Mouse (Mus musculus) layer of hippocampus, adult 2 months (tissue): ENCODE measurements around the gene Mthfsd. TPM values are rescaled to one million over a fixed set of nuclear protein-coding genes. Genes with fewer than 3 reads are reported as not detected.

Experiments
- DNase-seq, 2 experiments: peaks; one replicate each; pipeline ENCODE4 v3.0.0; 2022; ENCODE audit warnings: low spot score in 2 of 2
- H3K27ac ChIP-seq: fragments of 200-600 bp; 2 replicates; pipeline ENCODE4 v1.8.1; 2022
- H3K4me3 ChIP-seq: fragments of 200-600 bp; 2 replicates; pipeline ENCODE4 v1.8.1; 2022; ENCODE audit warnings: mild to moderate bottlenecking
- CTCF ChIP-seq: fragments of 200-600 bp; conservative IDR thresholded peaks from 2 replicates; pipeline ENCODE4 v1.8.1; 2022; ENCODE audit warnings: antibody characterized with exemption, mild to moderate bottlenecking, moderate library complexity
- total RNA-seq, 2 experiments: library from RNA; stranded (reverse); gene quantifications; 2 replicates each; pipeline ENCODE4 v1.2.3; 2021

The Mthfsd gene
- total RNA-seq, 2 experiments from 2014 or later: 38.8 to 46.1 TPM

GRCm38 (mm10) chr8:121128531-121129264 is 20.5 kb upstream of the Mthfsd start:
- Histone ChIP-seq H3K27ac (no peak overlapping the region), H3K4me3 (no peak overlapping the region)
- no peak for TF ChIP-seq CTCF
- DNase-seq: no peak

DNA sequence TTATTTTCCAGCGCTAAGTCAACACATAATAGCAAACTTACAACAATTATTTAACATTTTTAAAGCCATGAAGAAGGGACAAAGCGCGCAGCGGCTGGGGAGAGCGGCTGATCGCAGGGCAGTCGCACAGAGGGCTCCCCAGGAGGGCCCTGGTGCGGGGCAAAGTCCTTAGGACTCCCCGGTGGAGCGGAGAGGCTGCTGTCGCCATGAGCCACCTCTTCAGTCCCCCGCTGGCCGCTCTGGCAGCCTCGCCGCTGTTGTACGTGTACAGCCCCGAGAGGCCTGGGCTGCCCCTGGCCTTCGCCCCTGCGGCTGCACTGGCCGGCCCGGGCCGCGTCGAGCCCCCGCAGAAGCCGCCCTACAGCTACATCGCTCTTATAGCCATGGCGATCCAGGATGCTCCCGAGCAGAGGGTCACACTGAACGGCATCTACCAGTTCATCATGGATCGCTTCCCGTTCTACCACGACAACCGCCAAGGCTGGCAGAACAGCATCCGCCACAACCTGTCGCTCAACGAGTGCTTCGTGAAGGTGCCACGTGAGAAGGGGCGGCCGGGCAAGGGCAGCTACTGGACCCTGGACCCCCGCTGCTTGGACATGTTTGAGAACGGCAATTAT is 19.7 kb upstream of the Mthfsd start, which contains the start of gene Foxl1:
Gene Foxl1 (plus strand): TSS at position 185 of the 620 bp plus-strand sequence.
- TF ChIP-seq CTCF: no peak
- no peak within 1 kb of the TSS for H3K27ac ChIP-seq
- H3K4me3 ChIP-seq: no peak within 1 kb of the TSS
- DNase-seq: no peak

DNA sequence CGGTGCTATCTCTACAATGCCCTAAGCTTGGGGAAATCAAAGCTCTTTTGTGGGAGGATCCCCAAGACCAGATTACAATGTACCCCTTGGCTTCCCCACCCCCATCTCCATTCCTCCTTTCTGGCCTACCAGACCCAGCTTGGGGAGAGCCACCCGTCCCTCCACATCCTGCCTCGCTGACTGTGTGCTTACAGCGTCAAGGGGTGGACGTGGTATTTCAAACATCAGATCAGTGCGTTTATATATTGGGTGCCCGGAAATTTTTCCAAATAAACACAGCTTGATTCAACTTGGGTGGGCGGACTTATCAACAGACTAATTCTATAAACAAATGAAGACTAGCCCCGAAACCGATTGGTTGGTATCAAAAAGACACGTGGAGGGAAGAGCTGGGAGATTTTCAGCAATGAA is 19.1 kb upstream of the Mthfsd start:
- Histone ChIP-seq H3K4me3 (no peak overlapping the region), H3K27ac (no peak overlapping the region)
- TF ChIP-seq CTCF: no peak
- no peak for DNase-seq

- TF ChIP-seq CTCF: no peak
- H3K4me3 ChIP-seq: no peak overlapping the region
- DNase-seq: no peak
- no peak overlapping the region for H3K27ac ChIP-seq
These were observed 18.5 kb upstream of the Mthfsd start for GRCm38 (mm10) chr8:121126694-121127093.

- TF ChIP-seq CTCF: no peak
- Histone ChIP-seq H3K4me3 (no peak overlapping the region), H3K27ac (no peak overlapping the region)
- DNase-seq: no peak
These were observed 18.0 kb upstream of the Mthfsd start for GRCm38 (mm10) chr8:121126191-121126590.

GRCm38 (mm10) chr8:121125311-121125876 is 17.2 kb upstream of the Mthfsd start:
- H3K4me3 ChIP-seq: peak overlapping the region; percentile 7; the same call in 1 of the 2 replicates
- DNase-seq: peak in 1 of 2 experiments; percentile 33
- H3K27ac ChIP-seq: no peak overlapping the region
- TF ChIP-seq CTCF: peak; percentile 69

- no peak overlapping the region for H3K4me3 ChIP-seq
- no peak for DNase-seq
- no peak for TF ChIP-seq CTCF
- no peak overlapping the region for H3K27ac ChIP-seq
These were observed 16.5 kb upstream of the Mthfsd start for GRCm38 (mm10) chr8:121124547-121125239.

DNA sequence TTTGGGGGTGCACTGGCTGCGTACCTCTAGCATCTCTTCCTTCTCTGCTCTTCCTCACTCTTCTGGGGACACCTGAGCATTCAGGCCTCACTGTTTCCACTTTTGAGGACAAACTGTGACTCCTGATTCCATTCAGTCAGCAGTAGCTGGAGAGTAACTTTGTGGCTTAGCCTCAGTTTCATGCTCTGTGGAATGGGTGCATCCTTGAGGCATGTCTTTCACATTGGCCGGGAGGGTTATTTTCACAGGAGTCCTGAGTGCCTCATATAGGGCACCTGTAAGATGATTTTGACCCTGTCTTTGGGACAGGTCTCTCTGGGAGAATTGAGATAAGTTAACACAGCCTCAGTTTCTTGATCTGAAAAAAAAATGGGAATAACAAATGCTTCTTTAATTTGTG is 14.9 kb upstream of the Mthfsd start:
- H3K4me3 ChIP-seq: no peak overlapping the region
- no peak for DNase-seq
- TF ChIP-seq CTCF: no peak
- H3K27ac ChIP-seq: no peak overlapping the region

- no peak overlapping the region for H3K4me3 ChIP-seq
- no peak for DNase-seq
- no peak overlapping the region for H3K27ac ChIP-seq
- TF ChIP-seq CTCF: no peak
These were observed 14.2 kb upstream of the Mthfsd start for GRCm38 (mm10) chr8:121122368-121122767.

GRCm38 (mm10) chr8:121121704-121122103 is 13.5 kb upstream of the Mthfsd start:
- DNase-seq: no peak
- Histone ChIP-seq H3K27ac (no peak overlapping the region), H3K4me3 (no peak overlapping the region)
- TF ChIP-seq CTCF: no peak

- no peak overlapping the region for H3K4me3 ChIP-seq
- DNase-seq: no peak
- no peak for TF ChIP-seq CTCF
- no peak overlapping the region for H3K27ac ChIP-seq
These were observed 12.5 kb upstream of the Mthfsd start for GRCm38 (mm10) chr8:121120456-121121419.
